Mouse (Mus musculus) hindbrain, postnatal 0 days (tissue): ENCODE data around the gene Ctrb1. TPM values are rescaled to one million over a fixed set of nuclear protein-coding genes. Genes with fewer than 3 reads are reported as not detected.

ENCODE experiments used
- ATAC-seq: fragments of 200-750 bp; cut with Nextera tagmentation; 2 replicates; pipeline ENCODE4 v1.8.0; 2017; ENCODE audit warnings: mild to moderate bottlenecking, moderate TSS enrichment, moderate library complexity
- DNase-seq: peaks from one replicate; pipeline ENCODE4 v3.0.0-alpha.2; 2015; ENCODE audit warnings: low spot score
- H3K27ac ChIP-seq: fragments of 300-500 bp; sonication (generic); 2 replicates; pipeline ENCODE4 v1.5.1; 2014; ENCODE audit warnings: mild to moderate bottlenecking
- H3K27me3 ChIP-seq: fragments of 300-500 bp; sonication (generic); 2 replicates; pipeline ENCODE4 v1.6.1; 2014; ENCODE audit warnings: low read length, mixed read lengths; ENCODE audit not compliant: insufficient read depth
- H3K36me3 ChIP-seq: fragments of 300-500 bp; sonication (generic); 2 replicates; pipeline ENCODE4 v1.6.1; 2014; ENCODE audit warnings: low read length, mixed read lengths; ENCODE audit not compliant: insufficient read depth
- H3K4me1 ChIP-seq: fragments of 300-500 bp; sonication (generic); 2 replicates; pipeline ENCODE4 v1.6.1; 2014; ENCODE audit warnings: antibody characterized with exemption, low read length, mixed read lengths; ENCODE audit not compliant: insufficient read depth
- H3K4me2 ChIP-seq: fragments of 300-500 bp; sonication (generic); 2 replicates; pipeline ENCODE4 v1.6.1; 2014; ENCODE audit warnings: low read depth, mild to moderate bottlenecking, low read length, moderate library complexity, mixed read lengths
- H3K4me3 ChIP-seq: fragments of 300-500 bp; sonication (generic); 2 replicates; pipeline ENCODE4 v1.5.1; 2014; ENCODE audit warnings: low read length
- H3K9ac ChIP-seq: fragments of 300-500 bp; sonication (generic); replicated peaks from 2 replicates; pipeline ENCODE4 v1.6.1; 2014; ENCODE audit warnings: mild to moderate bottlenecking, low read length, moderate library complexity, mixed read lengths
- H3K9me3 ChIP-seq: fragments of 300-500 bp; sonication (generic); 2 replicates; pipeline ENCODE4 v1.6.1; 2016; ENCODE audit warnings: low read length, mixed read lengths
- CTCF ChIP-seq: IDR thresholded peaks from 2 replicates; pipeline ENCODE4 v1.5.1; 2016; ENCODE audit warnings: antibody characterized with exemption, control low read depth, low read depth
- WGBS: fragments of 180-500 bp; shearing (Covaris S2); extraction: QIAGEN DNeasy Blood & Tissue Kit; methylation state at CpG from one replicate; pipeline ENCODE4 v1.1.7; 2014; 5-methylcytosine and 5-hydroxymethylcytosine counted together
- polyA plus RNA-seq: library from polyadenylated mRNA; unstranded; fragments of >200 nt; fragmentation: Nextera tagmentation; extraction: Ambion mirVana; gene quantifications from 2 replicates; pipeline ENCODE4 v1.2.1, GENCODE M21; 2015
- total RNA-seq: library from RNA; depleted of rRNA; stranded (reverse); fragments of >200 nt; gene quantifications from 2 replicates; pipeline ENCODE4 v1.2.3, GENCODE M21; 2014

The Ctrb1 gene
- total and polyA plus RNA-seq, 2 experiments from 2014 or later = not detected

DNA sequence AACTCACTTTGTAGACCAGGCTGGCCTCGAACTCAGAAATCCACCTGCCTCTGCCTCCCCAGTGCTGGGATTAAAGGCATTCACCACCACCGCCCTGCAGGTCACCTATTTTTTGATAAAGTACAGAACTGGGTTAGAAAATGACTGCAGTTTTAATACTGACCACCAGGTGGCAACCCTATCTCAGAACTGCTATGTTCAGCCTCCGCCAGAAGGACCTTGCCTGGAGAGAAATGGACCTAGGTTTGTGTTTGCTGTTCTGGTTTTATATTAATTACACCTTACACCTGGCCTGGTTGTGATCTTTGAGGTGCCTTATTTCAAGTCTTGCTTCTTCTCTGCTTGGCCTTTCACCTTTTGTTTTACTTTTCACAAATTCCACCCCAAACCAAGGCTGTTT lies 12.7 kb downstream of the Ctrb1 start:
- no peaks in the 10 kb centered on the region for H3K36me3 ChIP-seq
- no peak overlapping the region for H3K4me3 ChIP-seq
- no peaks in the 10 kb centered on the region for H3K4me1 ChIP-seq
- H3K27ac ChIP-seq = no peak overlapping the region
- no peak overlapping the region for H3K9ac ChIP-seq
- WGBS = 26% methylated on average over 3 of the region's 3 CpGs
- DNase-seq = peak; percentile 83
- H3K27me3 ChIP-seq = no peaks in the 10 kb centered on the region
- H3K4me2 ChIP-seq = no peak overlapping the region
- ATAC-seq = peak; percentile 43; the same call in 1 of the 2 replicates
- H3K9me3 ChIP-seq = no peaks in the 10 kb centered on the region
- TF ChIP-seq CTCF = peak; percentile 85

GRCm38 (mm10) chr8:111676237-111676636 lies 14.6 kb downstream of the Ctrb1 start:
- Histone ChIP-seq H3K36me3 (no peaks in the 10 kb centered on the region), H3K9ac (no peak overlapping the region), H3K27ac (no peak overlapping the region), H3K9me3 (no peaks in the 10 kb centered on the region), H3K4me1 (no peaks in the 10 kb centered on the region), H3K27me3 (no peaks in the 10 kb centered on the region), H3K4me2 (no peak overlapping the region), H3K4me3 (no peak overlapping the region)
- ATAC-seq (no peak), DNase-seq (no peak)
- WGBS = 82% methylated on average over 8 of the region's 8 CpGs
- peak; percentile 53 for TF ChIP-seq CTCF

GRCm38 (mm10) chr8:111666751-111667150 lies 24.1 kb downstream of the Ctrb1 start:
- no peaks in the 10 kb centered on the region; the same call in 1 of the 2 replicates for H3K9me3 ChIP-seq
- no peak for ATAC-seq
- no peak for TF ChIP-seq CTCF
- no peak overlapping the region for H3K27ac ChIP-seq
- no peaks in the 10 kb centered on the region for H3K27me3 ChIP-seq
- peaks cover 19% of the 10 kb centered on the region for H3K36me3 ChIP-seq
- H3K4me1 ChIP-seq = no peaks in the 10 kb centered on the region
- DNase-seq = no peak
- 93% methylated on average over 2 of the region's 2 CpGs for WGBS
- no peak overlapping the region for H3K4me2 ChIP-seq
- no peak overlapping the region for H3K4me3 ChIP-seq
- no peak overlapping the region for H3K9ac ChIP-seq

DNA sequence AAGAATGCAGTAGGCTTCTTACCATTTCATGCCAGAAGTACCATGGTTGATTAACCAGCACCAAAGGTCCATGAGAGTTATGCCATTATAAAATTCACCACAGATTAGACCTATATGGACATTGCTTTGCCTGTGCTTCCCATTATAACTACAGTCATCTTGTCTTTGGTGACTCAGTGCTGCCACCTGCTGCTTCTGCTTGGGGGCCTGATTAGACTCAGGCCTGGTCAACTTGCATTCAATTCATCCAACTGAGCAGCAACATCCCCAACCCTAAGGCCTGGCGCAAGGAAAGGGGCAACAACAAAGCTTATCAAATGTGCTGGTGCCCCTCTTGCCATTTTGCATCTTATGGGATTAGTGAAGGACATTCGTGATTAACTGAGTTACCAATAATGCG lies 28.3 kb downstream of the Ctrb1 start:
- Histone ChIP-seq H3K4me3 (no peak overlapping the region), H3K9me3 (no peaks in the 10 kb centered on the region), H3K27ac (no peak overlapping the region), H3K27me3 (no peaks in the 10 kb centered on the region), H3K36me3 (peaks cover 3% of the 10 kb centered on the region; the same call in 1 of the 2 replicates), H3K4me1 (no peaks in the 10 kb centered on the region), H3K4me2 (no peak overlapping the region), H3K9ac (no peak overlapping the region)
- WGBS = 86% methylated on average over 3 of the region's 3 CpGs
- DNase-seq (peak; percentile 73), ATAC-seq (no peak)
- TF ChIP-seq CTCF = peak; percentile 88

DNA sequence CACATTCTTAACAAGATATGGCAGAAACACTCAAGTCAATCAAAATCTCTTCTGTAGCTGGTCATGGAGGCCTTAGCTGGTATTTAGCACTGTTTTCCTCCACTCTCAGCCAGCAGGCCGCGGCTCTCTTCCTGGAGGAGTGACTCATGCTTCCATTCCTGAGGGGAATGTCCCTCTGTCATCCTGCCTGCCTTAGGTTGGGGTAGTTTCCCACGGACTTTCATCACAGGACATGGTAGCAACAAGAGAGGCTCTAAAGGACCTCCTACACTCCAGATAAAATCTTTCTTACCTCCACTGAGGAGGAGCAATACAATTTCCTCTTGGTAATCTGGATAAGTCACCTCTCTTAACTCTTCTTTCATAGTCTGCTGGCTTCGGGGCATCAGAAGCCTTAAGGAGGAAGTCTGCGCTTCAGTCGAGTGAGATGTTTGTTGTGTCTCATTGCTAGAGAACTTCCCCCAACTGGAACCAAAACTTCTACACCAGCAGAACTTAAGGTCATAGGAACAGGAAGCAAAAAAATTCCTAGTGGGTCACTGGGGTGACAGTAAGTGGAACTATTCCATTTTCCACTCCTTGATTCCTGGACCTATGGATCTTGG lies 31.9 kb downstream of the Ctrb1 start:
- Histone ChIP-seq H3K9me3 (no peaks in the 10 kb centered on the region), H3K4me1 (no peaks in the 10 kb centered on the region), H3K4me2 (no peak overlapping the region), H3K27me3 (no peaks in the 10 kb centered on the region), H3K36me3 (0 out of 2 replicates have a peak, but pooled peaks cover 3% of the 10 kb centered on the region), H3K4me3 (no peak overlapping the region), H3K27ac (no peak overlapping the region), H3K9ac (no peak overlapping the region)
- DNase-seq = no peak
- ATAC-seq = no peak
- no peak for TF ChIP-seq CTCF
- WGBS = 89% methylated on average over 6 of the region's 6 CpGs

- H3K9ac ChIP-seq = no peak overlapping the region
- H3K27me3 ChIP-seq = no peaks in the 10 kb centered on the region
- DNase-seq (no peak), ATAC-seq (no peak)
- H3K4me3 ChIP-seq = no peak overlapping the region
- 13% methylated on average over 1 of the region's 1 CpGs for WGBS
- H3K27ac ChIP-seq = no peak overlapping the region
- no peak overlapping the region for H3K4me2 ChIP-seq
- TF ChIP-seq CTCF = no peak
- H3K36me3 ChIP-seq = 0 out of 2 replicates have a peak, but pooled peaks cover 3% of the 10 kb centered on the region
- H3K9me3 ChIP-seq = no peaks in the 10 kb centered on the region
- no peaks in the 10 kb centered on the region for H3K4me1 ChIP-seq
These were observed 33.4 kb downstream of the Ctrb1 start for GRCm38 (mm10) chr8:111657312-111657854.

DNA sequence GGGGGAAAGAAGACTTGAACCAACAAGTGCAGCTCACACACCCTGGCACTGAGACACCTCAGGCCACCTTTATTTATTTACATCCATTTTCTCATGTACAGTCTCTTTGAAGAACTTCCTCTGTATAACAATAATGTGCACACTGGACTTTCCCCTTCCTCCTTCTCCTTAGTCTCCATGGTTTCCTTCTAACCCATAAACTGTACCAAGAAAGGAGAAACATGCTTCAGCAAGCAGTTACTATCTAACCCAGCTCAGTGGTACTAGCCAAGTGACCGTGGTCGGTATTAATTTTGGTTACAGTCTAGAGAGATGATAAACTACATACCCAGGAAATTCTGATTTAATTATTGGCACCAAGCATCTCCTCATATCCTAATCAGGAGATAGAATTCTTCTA lies 37.3 kb downstream of the Ctrb1 start:
- no peak for TF ChIP-seq CTCF
- Histone ChIP-seq H3K36me3 (no peaks in the 10 kb centered on the region), H3K4me1 (no peaks in the 10 kb centered on the region), H3K9ac (no peak overlapping the region), H3K4me2 (no peak overlapping the region), H3K27ac (no peak overlapping the region), H3K9me3 (no peaks in the 10 kb centered on the region), H3K27me3 (no peaks in the 10 kb centered on the region), H3K4me3 (no peak overlapping the region)
- 94% methylated on average over 2 of the region's 2 CpGs for WGBS
- no peak for DNase-seq
- no peak for ATAC-seq
